3 mouse cellular contexts compared by ENCODE assay signal in genomic region chr5:29423330-29423729, GRCm38 (mm10). TPM values are rescaled to one million over a fixed set of nuclear protein-coding genes. Genes with fewer than 3 reads are reported as not detected.
"Had no signal": no experiment of that assay in that cellular context is flagged by ENCODE, and none has a peak within 500 bp of the region (broad histone marks: within the 10 kb centered on the region; RNA-seq: fewer than 3 reads in every experiment).

No protein-coding gene starts in this region.

RNA-seq across cellular contexts. Expression of gene Mnx1, which starts 54.9 kb away (rescaled TPM):
- polyA plus RNA-seq: spleen, adult 2 months; thymus, postnatal 0 days; urinary bladder, adult 2 months had no signal
